Mouse (Mus musculus) embryonic fibroblast, embryonic 13.5 days (primary cell): ENCODE measurements at regions not wholly inside any gene's neighbourhood (a gene's known extent, or its start where the extent isn't known, plus 50 kb on each side); places are given as distances from the start of the nearest gene placed in this dataset.

Experiments
- CTCF ChIP-seq: IDR thresholded peaks from 2 replicates; pipeline ENCODE4 v1.5.1; 2011; ENCODE audit warnings: mild to moderate bottlenecking, control low read depth, low read length, moderate library complexity, borderline replicate concordance; ENCODE audit not compliant: insufficient read depth
- POLR2A ChIP-seq: IDR thresholded peaks from 2 replicates; pipeline ENCODE4 v1.6.1; 2011; ENCODE audit warnings: low read depth, mild to moderate bottlenecking, control low read depth, low read length, moderate library complexity

DNA sequence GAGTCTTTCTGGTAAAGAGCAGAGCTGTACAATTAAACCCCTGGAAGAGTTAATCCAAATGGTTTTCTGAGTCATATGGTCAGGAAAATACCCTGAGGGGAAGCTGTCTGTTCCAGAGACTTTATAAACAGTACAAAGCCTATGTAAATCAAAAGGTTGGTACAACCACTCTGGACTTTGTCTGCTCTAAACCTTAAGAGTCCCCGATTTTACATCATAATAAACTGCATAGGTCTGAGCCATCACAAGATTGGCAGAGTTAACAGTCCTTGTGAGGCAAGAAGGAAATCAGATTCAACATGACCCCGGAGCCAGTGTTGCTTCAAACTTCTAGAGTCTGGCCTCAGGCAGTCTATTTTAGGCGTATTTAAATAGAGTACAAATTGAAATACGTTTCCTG is 289.7 kb downstream of the Dnajb9 start:
- no peak for TF ChIP-seq POLR2A
- TF ChIP-seq CTCF, result no peak
